Mouse (Mus musculus): ENCODE results near the gene Rgs7.
A peak's percentile ranks its signal among the peaks of the same experiment; 100 is the strongest.

Rgs7 gene

GRCm38 (mm10) chr1:175174918-175175675 lies 317.2 kb downstream of the Rgs7 start:
- no peak for DNase-seq (ENCODE audit: low spot score)

GRCm38 (mm10) chr1:175155469-175155868 lies 336.8 kb downstream of the Rgs7 start:
- no peak for DNase-seq (ENCODE audit: low spot score)

- DNase-seq (ENCODE audit: low spot score): no peak
These were observed 349.2 kb downstream of the Rgs7 start for GRCm38 (mm10) chr1:175143051-175143450.

- DNase-seq (ENCODE audit: low spot score): no peak
These were observed 363.8 kb downstream of the Rgs7 start for GRCm38 (mm10) chr1:175128525-175128924.

- no peak for DNase-seq (ENCODE audit: low spot score)
These were observed 367.9 kb downstream of the Rgs7 start for GRCm38 (mm10) chr1:175124416-175124815.

GRCm38 (mm10) chr1:175118904-175119555 lies 373.3 kb downstream of the Rgs7 start:
- DNase-seq (ENCODE audit: low spot score): peak; percentile 11

GRCm38 (mm10) chr1:175108270-175108860 lies 383.9 kb downstream of the Rgs7 start:
- DNase-seq (ENCODE audit: low spot score): no peak

- no peak for DNase-seq (ENCODE audit: low spot score)
These were observed 386.0 kb downstream of the Rgs7 start for GRCm38 (mm10) chr1:175106315-175106714.

GRCm38 (mm10) chr1:175105426-175105825 lies 386.9 kb downstream of the Rgs7 start:
- no peak for DNase-seq (ENCODE audit: low spot score)

GRCm38 (mm10) chr1:175097014-175097413 lies 395.3 kb downstream of the Rgs7 start:
- no peak for DNase-seq (ENCODE audit: low spot score)

- DNase-seq (ENCODE audit: low spot score): no peak
These were observed 410.2 kb downstream of the Rgs7 start for GRCm38 (mm10) chr1:175082104-175082503.

GRCm38 (mm10) chr1:175079819-175080608 lies 412.3 kb downstream of the Rgs7 start:
- no peak for DNase-seq (ENCODE audit: low spot score)

- no peak for DNase-seq (ENCODE audit: low spot score)
These were observed 418.6 kb downstream of the Rgs7 start for GRCm38 (mm10) chr1:175073500-175074232.

GRCm38 (mm10) chr1:175069758-175070290 lies 422.5 kb downstream of the Rgs7 start:
- no peak for DNase-seq (ENCODE audit: low spot score)

- DNase-seq (ENCODE audit: low spot score): no peak
These were observed 443.2 kb downstream of the Rgs7 start for GRCm38 (mm10) chr1:175049121-175049520.

- peak; percentile 29 for DNase-seq (ENCODE audit: low spot score)
These were observed 451.0 kb downstream of the Rgs7 start for GRCm38 (mm10) chr1:175041167-175041817.

GRCm38 (mm10) chr1:175040038-175040437 lies 452.3 kb downstream of the Rgs7 start:
- DNase-seq (ENCODE audit: low spot score): no peak

GRCm38 (mm10) chr1:175039567-175039966 lies 452.7 kb downstream of the Rgs7 start:
- no peak for DNase-seq (ENCODE audit: low spot score)

- DNase-seq (ENCODE audit: low spot score): no peak
These were observed 456.8 kb downstream of the Rgs7 start for GRCm38 (mm10) chr1:175035461-175035860.

GRCm38 (mm10) chr1:175032015-175032414 lies 460.3 kb downstream of the Rgs7 start:
- DNase-seq (ENCODE audit: low spot score): no peak

GRCm38 (mm10) chr1:175028716-175029204 lies 463.5 kb downstream of the Rgs7 start:
- DNase-seq (ENCODE audit: low spot score): no peak

All from urinary bladder, postnatal 14 days (tissue).